Mouse (Mus musculus): ENCODE measurements around the gene Utf1. TPM values are rescaled to one million over a fixed set of nuclear protein-coding genes. Genes with fewer than 3 reads are reported as not detected.

Utf1 gene
- total RNA-seq (2021), result not detected
- long read RNA-seq, experiment 1, result 0 reads
- long read RNA-seq, experiment 2, result 0 reads

- peak in 1 of 2 experiments; percentile 26 for DNase-seq
Measured at GRCm38 (mm10) chr7:139943674-139944281, at the start of gene Utf1. Utf1 (plus strand) TSS chr7:139943789.

GRCm38 (mm10) chr7:139894655-139895557 is 48.7 kb upstream of the Utf1 start, which contains the start of gene Kndc1:
Kndc1 (plus strand) TSS chr7:139894696.
- peak; percentile 8 to 28 for DNase-seq

DNA sequence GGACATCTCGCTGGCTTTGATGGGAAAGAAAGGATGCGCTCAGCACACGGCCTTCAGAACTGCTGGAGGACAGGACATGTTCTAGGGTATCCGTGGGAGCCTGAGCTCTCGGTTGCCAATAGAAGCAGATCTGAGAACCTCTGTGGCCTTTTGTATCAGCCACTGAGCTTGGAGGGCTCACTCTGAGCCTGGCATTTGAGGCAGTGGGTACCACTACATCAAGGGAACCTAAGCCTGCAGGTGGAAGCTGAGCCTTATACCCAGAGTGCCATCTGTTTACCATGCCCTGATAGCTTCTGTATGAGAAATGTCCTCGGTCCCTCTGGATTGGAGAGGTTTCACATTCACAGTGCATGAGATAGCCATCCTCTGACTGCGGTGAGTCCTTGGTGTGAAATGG is 47.3 kb upstream of the Utf1 start:
- DNase-seq, result no peak

- DNase-seq, result no peak
Measured at GRCm38 (mm10) chr7:139896796-139897195, 46.8 kb upstream of the Utf1 start.

- DNase-seq, result no peak
Measured at GRCm38 (mm10) chr7:139898606-139899005, 45.0 kb upstream of the Utf1 start.

- no peak for DNase-seq
Measured at GRCm38 (mm10) chr7:139899505-139899904, 44.1 kb upstream of the Utf1 start.

DNA sequence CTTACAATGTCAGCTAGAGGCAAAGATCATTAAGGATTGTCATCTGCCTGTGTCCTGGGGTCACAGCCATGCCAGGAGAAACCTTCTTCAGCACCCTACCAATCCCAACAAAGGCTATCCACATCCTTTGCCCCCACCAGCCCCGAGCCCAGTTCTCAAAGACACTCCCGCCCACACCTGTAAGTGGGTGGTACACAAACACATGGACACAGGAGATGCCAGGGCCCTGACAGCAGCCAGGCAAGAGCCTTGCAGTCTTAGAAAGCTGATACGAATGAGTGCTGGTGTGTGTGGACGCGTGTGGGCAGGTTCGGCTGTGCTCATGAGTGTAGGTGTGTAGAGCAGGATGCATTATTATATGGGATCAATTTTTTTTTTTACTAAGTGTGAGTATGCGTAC is 43.1 kb upstream of the Utf1 start:
- DNase-seq, result no peak

DNA sequence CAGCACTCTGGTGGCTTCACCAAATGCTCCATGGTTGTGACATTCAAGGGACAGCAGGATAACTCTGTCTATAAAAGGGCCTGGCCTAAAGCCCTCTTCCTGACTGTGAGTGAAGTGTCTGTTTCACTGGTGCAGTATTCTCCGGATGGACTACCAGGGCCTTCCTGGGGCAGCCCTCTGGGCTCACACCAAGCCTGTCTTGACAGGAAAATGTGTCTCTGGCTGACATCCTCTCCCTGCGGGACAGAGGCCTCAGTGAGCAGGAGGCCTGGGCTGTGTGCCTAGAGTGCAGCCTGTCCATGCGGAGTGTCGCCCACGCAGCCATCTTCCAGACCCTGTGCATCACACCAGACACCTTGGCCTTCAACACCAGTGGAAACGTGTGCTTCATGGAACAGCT is 42.7 kb upstream of the Utf1 start:
- no peak for DNase-seq

DNA sequence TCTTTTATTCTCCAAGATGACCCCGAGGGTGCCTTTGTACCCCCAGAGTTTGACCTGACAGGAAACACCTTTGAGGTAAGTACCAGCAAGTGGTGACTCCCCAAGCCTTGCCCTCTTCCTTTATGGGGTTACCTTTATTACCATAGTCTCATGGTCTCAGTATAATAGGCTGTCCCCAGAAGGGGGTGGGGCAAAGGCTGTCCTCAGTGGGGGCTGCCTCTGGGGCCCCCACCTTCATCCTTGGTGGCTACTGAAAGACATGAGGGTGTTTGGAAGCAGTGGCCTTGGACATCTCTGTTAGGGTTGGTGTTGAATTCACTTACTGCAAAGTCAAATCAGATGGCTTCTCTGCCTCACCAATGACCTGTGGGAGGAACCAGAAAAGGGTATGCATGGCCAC is 41.6 kb upstream of the Utf1 start:
- no peak for DNase-seq

DNA sequence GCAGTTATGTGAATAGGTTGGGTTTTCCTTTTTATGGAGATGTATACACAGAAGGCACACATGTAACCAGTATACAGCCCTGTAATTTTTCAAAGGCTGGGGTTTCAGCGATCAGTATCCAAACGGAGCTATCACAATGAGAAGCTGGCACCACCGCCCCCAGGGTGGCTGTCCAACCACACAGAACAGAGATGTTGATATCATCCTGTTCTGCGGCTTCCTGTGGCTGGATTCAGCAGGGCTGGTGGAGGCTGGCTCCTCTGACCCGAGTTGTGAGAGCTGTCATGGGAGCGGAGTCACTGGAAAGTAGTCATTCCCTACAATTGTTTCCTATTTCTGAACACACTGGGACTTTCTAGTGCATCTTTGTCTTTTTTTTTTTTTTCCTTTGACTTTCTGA is 38.3 kb upstream of the Utf1 start:
- DNase-seq, result no peak

- peak; percentile 13 to 43 for DNase-seq
Measured at GRCm38 (mm10) chr7:139905661-139906060, 37.9 kb upstream of the Utf1 start.

- DNase-seq, result no peak
Measured at GRCm38 (mm10) chr7:139908176-139908575, 35.4 kb upstream of the Utf1 start.

DNA sequence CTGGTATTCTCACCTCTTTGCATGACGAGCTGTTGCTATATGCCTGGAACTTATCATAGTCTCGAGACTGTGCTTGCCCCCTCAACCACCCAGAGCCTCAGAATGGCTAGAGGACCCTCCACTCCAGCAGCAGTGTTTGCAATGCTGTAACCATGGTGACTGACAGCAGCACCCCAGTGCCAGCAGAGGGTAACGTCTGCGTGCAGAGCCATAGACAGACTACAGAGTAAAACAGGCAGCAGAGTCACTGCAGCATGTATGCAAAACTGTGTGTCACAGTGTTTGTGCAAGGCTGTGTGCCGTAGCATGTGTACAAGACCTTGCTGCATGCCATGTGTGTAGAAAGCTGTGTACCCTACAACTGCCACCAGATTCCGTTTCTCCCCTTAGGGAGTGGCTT is 34.1 kb upstream of the Utf1 start:
- no peak for DNase-seq

DNA sequence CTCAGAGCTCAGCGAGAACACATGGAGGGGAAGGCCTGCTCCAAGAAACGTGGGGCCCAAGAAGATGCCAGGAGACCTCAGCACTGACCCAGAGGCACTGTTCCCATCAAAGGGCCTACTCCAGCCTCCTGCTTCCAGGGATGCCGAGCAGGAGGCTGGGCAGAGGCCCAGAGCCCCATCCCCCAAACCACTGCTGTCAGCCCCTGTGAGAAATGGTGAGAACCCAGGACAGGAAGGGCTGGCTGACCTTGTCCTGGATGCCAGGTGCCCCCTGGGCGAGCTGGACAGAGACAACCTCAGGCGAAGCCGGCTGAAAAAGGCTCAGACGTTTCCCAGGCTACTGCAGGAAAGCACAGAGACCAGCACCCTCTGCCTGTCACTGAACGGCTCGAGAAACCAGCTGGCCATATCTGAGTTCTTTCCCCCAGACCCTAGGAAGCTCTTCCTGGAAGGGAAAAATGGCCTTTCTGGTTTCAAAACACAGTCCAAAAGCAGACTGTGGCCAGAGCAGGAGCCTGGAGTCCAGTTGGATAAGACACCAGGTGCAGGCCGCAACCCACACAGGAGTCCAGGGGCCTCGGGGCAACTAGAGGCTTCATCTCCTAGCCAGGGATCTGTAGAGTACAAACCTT is 33.3 kb upstream of the Utf1 start:
- no peak for DNase-seq

GRCm38 (mm10) chr7:139914141-139915047 is 29.2 kb upstream of the Utf1 start:
- DNase-seq, result no peak

- no peak for DNase-seq
Measured at GRCm38 (mm10) chr7:139915646-139916257, 27.8 kb upstream of the Utf1 start.

GRCm38 (mm10) chr7:139916345-139916744 is 27.2 kb upstream of the Utf1 start:
- DNase-seq, result no peak

- no peak for DNase-seq
Measured at GRCm38 (mm10) chr7:139918262-139918661, 25.3 kb upstream of the Utf1 start.

DNA sequence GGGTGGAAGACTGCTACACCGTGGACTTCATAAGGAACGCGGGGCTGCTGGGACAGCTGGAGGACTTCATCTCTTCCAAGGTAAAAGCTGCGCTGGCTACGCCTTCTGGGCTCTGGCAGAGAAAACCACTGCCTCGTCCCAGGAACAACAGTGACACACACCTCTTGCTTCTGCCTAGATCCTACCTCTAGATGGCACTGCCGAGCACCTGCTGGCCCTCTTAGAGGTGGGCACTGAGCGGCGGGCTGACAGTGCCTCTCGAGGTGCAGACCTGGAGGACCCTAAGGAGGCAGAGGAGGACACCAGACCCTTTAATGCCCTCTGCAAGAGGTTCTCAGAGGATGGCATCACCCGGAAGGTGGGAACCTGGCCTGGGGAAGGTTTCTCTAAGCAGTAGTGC is 12.9 kb upstream of the Utf1 start:
- DNase-seq, result peak in 1 of 2 experiments; percentile 25

DNA sequence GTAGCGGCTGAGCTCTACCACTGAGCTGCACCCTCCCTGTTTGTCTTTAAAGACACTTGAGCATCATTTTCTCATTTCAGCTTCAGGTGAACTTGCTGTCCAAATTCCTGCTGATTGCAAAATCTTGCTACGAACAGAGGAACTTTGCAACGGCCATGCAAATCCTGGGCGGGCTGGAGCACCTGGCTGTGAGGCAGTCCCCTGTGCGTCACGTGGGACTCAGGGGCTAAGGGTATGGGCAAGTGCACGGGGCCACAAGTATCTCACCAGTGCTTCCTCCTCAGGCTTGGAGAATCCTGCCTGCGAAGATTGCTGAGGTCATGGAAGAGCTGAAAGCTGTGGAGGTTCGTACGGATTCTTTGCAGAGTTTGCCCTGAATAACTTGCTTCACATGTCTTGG is 6.9 kb upstream of the Utf1 start:
- no peak for DNase-seq

- DNase-seq, result no peak
Measured at GRCm38 (mm10) chr7:139937138-139937537, 6.5 kb upstream of the Utf1 start.

DNA sequence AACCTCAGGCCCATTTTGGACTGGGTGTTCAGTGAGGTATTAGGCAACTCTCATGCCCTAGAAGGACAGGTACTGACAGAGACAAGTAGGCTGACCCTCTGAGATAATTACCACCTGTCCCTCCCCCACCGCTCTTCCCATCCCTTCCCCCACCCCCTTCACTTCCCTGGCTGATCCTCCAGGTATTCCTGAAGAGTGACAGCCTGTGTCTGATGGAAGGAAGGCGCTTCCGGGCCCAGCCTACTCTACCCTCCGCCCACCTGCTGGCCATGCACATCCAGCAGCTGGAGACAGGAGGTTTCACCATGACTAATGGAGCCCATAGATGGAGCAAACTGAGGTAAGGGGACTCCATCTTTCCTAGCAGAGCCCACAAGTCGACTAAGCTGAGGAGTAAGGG is 5.8 kb upstream of the Utf1 start:
- DNase-seq, result no peak
